Mouse (Mus musculus) CH12.LX (cell line): ENCODE measurements at regions not wholly inside any gene's neighbourhood (a gene's known extent, or its start where the extent isn't known, plus 50 kb on each side); places are given as distances from the start of the nearest gene placed in this dataset.

Source experiments
- DNase-seq: peaks from one replicate; pipeline ENCODE4 v3.0.0-alpha.2; 2013; ENCODE audit errors: extremely low read depth
- H3K27ac ChIP-seq: 2 replicates; pipeline ENCODE4 v1.5.1; 2012; ENCODE audit warnings: low read depth, mild to moderate bottlenecking, control low read depth, moderate library complexity; ENCODE audit not compliant: insufficient read depth
- H3K27me3 ChIP-seq: replicated peaks from 2 replicates; pipeline ENCODE3; 2012; ENCODE audit warnings: inconsistent platforms
- H3K36me3 ChIP-seq, 2 experiments: replicated peaks in 1 of 2; 2 replicates each; pipeline versions ENCODE3 to v1.6.1; 2012; ENCODE audit warnings: inconsistent platforms in 1 of 2, low read length in 1 of 2, mild to moderate bottlenecking in 1 of 2, mixed read lengths in 1 of 2, moderate library complexity in 1 of 2; ENCODE audit not compliant: control insufficient read depth in 1 of 2, insufficient read depth in 1 of 2
- H3K4me1 ChIP-seq, 2 experiments: 2 replicates each; pipeline ENCODE4 v1.6.1; 2012; ENCODE audit warnings: inconsistent platforms in 1 of 2, moderate library complexity in 1 of 2; ENCODE audit not compliant: insufficient read depth in 2 of 2, control insufficient read depth in 1 of 2
- H3K4me2 ChIP-seq: 2 replicates; pipeline ENCODE4 v1.6.1; 2012; ENCODE audit warnings: low read depth, mild to moderate bottlenecking, control low read depth; ENCODE audit not compliant: poor library complexity, insufficient read depth, severe bottlenecking
- H3K4me3 ChIP-seq, 3 experiments: fragments of 150-350 bp in 1 of 3; sonication (generic) in 1 of 3; replicated peaks in 1 of 3; 2 replicates each; pipeline versions ENCODE3 to v1.5.1; 2011 to 2012; ENCODE audit warnings: low read depth in 2 of 3, low read length in 2 of 3, mild to moderate bottlenecking in 2 of 3, moderate library complexity in 2 of 3, control low read depth in 1 of 3, improper control_type of control experiment in 1 of 3, inconsistent platforms in 1 of 3, mixed read lengths in 1 of 3; ENCODE audit not compliant: poor library complexity in 1 of 3
- H3K79me2 ChIP-seq: replicated peaks from 2 replicates; pipeline ENCODE4 v1.6.1; 2012; ENCODE audit warnings: mild to moderate bottlenecking, moderate library complexity; ENCODE audit not compliant: control insufficient read depth, poor library complexity, insufficient read depth, severe bottlenecking; ENCODE audit errors: extremely low read depth
- H3K9ac ChIP-seq: 2 replicates; pipeline ENCODE4 v1.6.1; 2012; ENCODE audit warnings: low read depth, mild to moderate bottlenecking, control low read depth, moderate library complexity; ENCODE audit not compliant: insufficient read depth
- H3K9me3 ChIP-seq: replicated peaks from 2 replicates; pipeline ENCODE3; 2012; ENCODE audit warnings: low read length, inconsistent platforms, mixed read lengths
- CHD1 ChIP-seq: IDR thresholded peaks from 2 replicates; pipeline ENCODE4 v1.6.1; 2012; ENCODE audit warnings: low read depth, low read length, improper control_type of control experiment, inconsistent platforms
- CTCF ChIP-seq, 2 experiments: IDR thresholded peaks in 1 of 2; conservative IDR thresholded peaks in 1 of 2; 2 replicates each; pipeline ENCODE4 v1.5.1; 2011 to 2012; ENCODE audit warnings: low read depth in 2 of 2, low read length in 2 of 2, improper control_type of control experiment in 1 of 2, inconsistent platforms in 1 of 2, mild to moderate bottlenecking in 1 of 2, moderate library complexity in 1 of 2
- E2F4 ChIP-seq: IDR thresholded peaks from 2 replicates; pipeline ENCODE4 v1.6.1; 2011; ENCODE audit warnings: low read depth, low read length, improper control_type of control experiment; ENCODE audit not compliant: insufficient replicate concordance
- JUND ChIP-seq: conservative IDR thresholded peaks from 2 replicates; pipeline ENCODE4 v1.6.1; 2011; ENCODE audit warnings: low read depth, low read length, improper control_type of control experiment
- MAFK ChIP-seq: IDR thresholded peaks from 2 replicates; pipeline ENCODE4 v1.6.1; 2011; ENCODE audit warnings: low read length, improper control_type of control experiment; ENCODE audit not compliant: insufficient replicate concordance
- MAX ChIP-seq: IDR thresholded peaks from 2 replicates; pipeline ENCODE4 v1.6.1; 2011; ENCODE audit warnings: low read length, improper control_type of control experiment
- MAZ ChIP-seq: IDR thresholded peaks from 2 replicates; pipeline ENCODE4 v1.6.1; 2012; ENCODE audit warnings: low read depth, mild to moderate bottlenecking, inconsistent platforms, low read length, improper control_type of control experiment, moderate library complexity
- MYC ChIP-seq: IDR thresholded peaks from 2 replicates; pipeline ENCODE4 v1.6.1; 2011; ENCODE audit warnings: low read depth, mild to moderate bottlenecking, improper control_type of control experiment, low read length
- NELFE ChIP-seq: IDR thresholded peaks from 2 replicates; pipeline ENCODE4 v1.6.1; 2011; ENCODE audit warnings: low read depth, low read length, improper control_type of control experiment
- POLR2A ChIP-seq: IDR thresholded peaks from 2 replicates; pipeline ENCODE4 v1.6.1; 2011; ENCODE audit warnings: low read depth, mild to moderate bottlenecking, improper control_type of control experiment, low read length
- POLR2AphosphoS2 ChIP-seq: IDR thresholded peaks from 2 replicates; pipeline ENCODE4 v1.6.1; 2011; ENCODE audit warnings: low read depth, low read length, improper control_type of control experiment
- RAD21 ChIP-seq: IDR thresholded peaks from 2 replicates; pipeline ENCODE4 v1.6.1; 2011; ENCODE audit warnings: low read depth, mild to moderate bottlenecking, low read length, improper control_type of control experiment, moderate library complexity
- RCOR1 ChIP-seq: conservative IDR thresholded peaks from 2 replicates; pipeline ENCODE4 v1.6.1; 2012; ENCODE audit warnings: low read depth, mild to moderate bottlenecking, inconsistent platforms, low read length, improper control_type of control experiment
- SMC3 ChIP-seq: IDR thresholded peaks from 2 replicates; pipeline ENCODE4 v1.6.1; 2011; ENCODE audit warnings: low read depth, low read length, improper control_type of control experiment
- TCF12 ChIP-seq: IDR thresholded peaks from 2 replicates; pipeline ENCODE4 v1.6.1; 2014; ENCODE audit warnings: low read depth, mild to moderate bottlenecking, inconsistent platforms, low read length, improper control_type of control experiment
- ZNF384 ChIP-seq: IDR thresholded peaks from 2 replicates; pipeline ENCODE4 v1.6.1; 2012; ENCODE audit warnings: low read depth, low read length, improper control_type of control experiment, inconsistent platforms
- dilution Hi-C: fragments of 300-500 bp; cut with MboI; formaldehyde crosslinking; loops from 2 replicates; pipeline ENCODE4 v1.14.3; 2020; ENCODE audit warnings: low sequenced_read_pairs; ENCODE audit not compliant: extremely low pct_unique_long_range_greater_than_20kb, extremely low pct_ligation_motif_present
- in situ Hi-C: fragments of 300-500 bp; cut with MboI; formaldehyde crosslinking; loops from 3 replicates; pipeline ENCODE4 v1.14.3; 2019; ENCODE audit warnings: low sequenced_read_pairs, low pct_ligation_motif_present, low pct_unique_long_range_greater_than_20kb, mixed read lengths

DNA sequence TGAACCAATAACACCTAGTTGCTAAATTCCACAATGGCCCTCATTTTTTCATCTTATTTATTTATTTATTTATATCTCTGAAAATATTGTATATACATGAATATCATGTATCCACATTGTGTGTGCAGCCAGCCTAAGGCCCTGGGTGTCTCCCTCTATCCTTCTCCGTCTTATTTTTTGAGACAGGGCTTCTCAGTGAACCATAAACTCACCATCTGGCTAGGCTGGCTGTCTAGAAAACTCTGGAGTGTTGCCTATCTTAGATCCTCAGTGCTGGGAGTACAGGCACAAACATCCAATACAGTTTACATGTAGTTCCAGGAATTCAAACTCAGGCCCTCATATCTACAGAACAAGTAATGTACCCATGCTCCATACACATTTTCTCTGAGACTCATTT lies 139.7 kb upstream of the Chrm2 start:
- H3K27ac ChIP-seq = no peak overlapping the region
- H3K36me3 ChIP-seq = no peaks in the 10 kb centered on the region
- no peak for DNase-seq
- H3K27me3 ChIP-seq = no peaks in the 10 kb centered on the region
- no peaks in the 10 kb centered on the region for H3K79me2 ChIP-seq
- H3K9ac ChIP-seq = no peak overlapping the region
- in situ Hi-C loops (no loop called here), dilution Hi-C loops (no loop called here)
- H3K4me1 ChIP-seq = peaks cover 3 to 5% of the 10 kb centered on the region in 2 experiments; a peak in 3 of 4 replicates
- no peak overlapping the region for H3K4me3 ChIP-seq
- H3K4me2 ChIP-seq = no peak overlapping the region
- no peak for TF ChIP-seq NELFE
- TF ChIP-seq TCF12 = no peak
- no peak for TF ChIP-seq JUND
- TF ChIP-seq CHD1 = no peak
- no peak for TF ChIP-seq MAFK
- TF ChIP-seq RCOR1 = no peak
- no peak for TF ChIP-seq MAX
- TF ChIP-seq MYC = no peak
- H3K9me3 ChIP-seq = no peaks in the 10 kb centered on the region

DNA sequence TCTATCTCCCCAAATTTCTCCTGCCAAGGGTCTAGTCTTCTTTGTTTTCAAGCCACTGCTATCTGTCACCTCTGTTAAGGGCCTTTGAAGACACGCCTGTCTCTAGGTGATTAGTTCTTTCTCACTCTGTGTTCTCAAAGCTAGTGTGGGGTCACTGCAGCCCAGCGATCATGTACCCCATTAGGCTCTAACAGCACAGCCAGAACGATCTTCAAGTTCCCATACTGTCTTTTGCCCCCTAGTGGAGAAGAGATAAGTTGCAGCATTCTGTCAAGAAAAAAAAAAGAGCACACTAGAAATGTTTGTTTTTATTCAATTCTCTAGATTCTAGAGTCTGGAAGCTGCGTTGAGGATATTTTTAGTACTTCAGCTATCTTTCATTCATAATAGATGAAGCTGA lies 138.8 kb upstream of the Chrm2 start:
- Histone ChIP-seq H3K4me1 (peaks cover 3 to 5% of the 10 kb centered on the region in 2 experiments; a peak in 3 of 4 replicates), H3K4me2 (no peak overlapping the region), H3K79me2 (no peaks in the 10 kb centered on the region), H3K9ac (no peak overlapping the region), H3K9me3 (no peaks in the 10 kb centered on the region), H3K27ac (no peak overlapping the region), H3K27me3 (no peaks in the 10 kb centered on the region), H3K36me3 (no peaks in the 10 kb centered on the region), H3K4me3 (no peak overlapping the region)
- dilution Hi-C loops = no loop called here
- in situ Hi-C loops = no loop called here
- peak; percentile 60 for DNase-seq
- TF ChIP-seq SMC3 = peak; percentile 58
- no peak for TF ChIP-seq POLR2AphosphoS2
- peak; percentile 92 for TF ChIP-seq ZNF384
- TF ChIP-seq CTCF (conservative IDR thresholded peaks at IDR 0.05 in 1 of 2, IDR thresholded peaks at IDR 0.05 in 1 of 2; ENCODE audit: low read depth in 2 of 2, low read length in 2 of 2) = peak; percentile 46 to 70; a peak in 3 of 4 replicates
- no peak for TF ChIP-seq MAZ
- no peak for TF ChIP-seq TCF12
- TF ChIP-seq POLR2A = no peak
- TF ChIP-seq RAD21 = peak; percentile 45

- dilution Hi-C loops = no loop called here
- DNase-seq = no peak
Measured at GRCm38 (mm10) chr6:36266717-36267402, 121.0 kb upstream of the Chrm2 start.

More at GRCm38 (mm10) chr6:36266717-36267402, 121.0 kb upstream of the Chrm2 start:
- Histone ChIP-seq H3K4me1 (no peaks in the 10 kb centered on the region), H3K4me3 (no peak overlapping the region), H3K79me2 (no peaks in the 10 kb centered on the region), H3K27ac (no peak overlapping the region), H3K9me3 (no peaks in the 10 kb centered on the region), H3K36me3 (no peaks in the 10 kb centered on the region), H3K27me3 (no peaks in the 10 kb centered on the region), H3K9ac (no peak overlapping the region), H3K4me2 (no peak overlapping the region)
- in situ Hi-C loops = no loop called here
- TF ChIP-seq E2F4 = no peak
